Mouse (Mus musculus): Measurements from ENCODE around the gene Abhd14a.

Abhd14a gene

DNA sequence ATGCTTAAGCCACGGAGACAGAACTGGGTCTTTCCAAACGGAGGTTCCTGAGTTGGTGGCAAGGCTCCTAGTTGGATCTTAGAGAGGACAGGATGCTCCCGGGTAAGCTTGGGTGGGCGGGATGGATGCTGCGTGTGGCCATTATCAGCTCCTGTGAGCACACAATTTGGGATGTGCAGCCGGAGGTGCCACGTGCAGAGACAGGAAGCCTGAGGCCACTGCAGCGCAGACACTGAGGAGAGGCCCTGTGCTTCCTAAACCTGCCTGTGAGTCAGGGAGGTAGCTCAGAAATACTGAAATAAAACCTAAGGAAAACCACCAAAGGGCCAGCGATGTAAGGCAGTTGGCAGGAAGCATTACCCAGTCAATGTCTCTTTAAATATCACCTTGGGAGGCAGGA is 22.3 kb upstream of the Abhd14a start:
- no peak for DNase-seq (ENCODE audit: low spot score in 2 of 2)

DNA sequence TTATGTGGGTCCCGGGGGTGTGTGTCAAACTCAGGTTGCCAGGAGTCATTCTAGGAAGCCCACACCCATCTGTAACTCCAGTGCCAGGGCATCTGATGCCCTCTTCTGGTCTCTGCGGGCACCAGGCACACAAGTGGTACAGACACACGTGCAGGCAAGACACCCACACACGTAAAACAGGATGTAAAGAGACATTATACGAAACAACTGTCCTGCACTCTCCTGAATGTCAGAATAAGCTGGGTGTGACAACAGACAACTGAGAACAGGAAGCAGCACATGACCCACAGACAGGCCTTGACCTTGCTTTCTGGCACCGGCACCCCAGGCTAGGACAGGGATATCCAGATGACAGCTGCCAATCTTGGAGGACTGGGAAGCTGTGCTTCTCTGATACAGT is 21.8 kb upstream of the Abhd14a start:
- no peak for DNase-seq (ENCODE audit: low spot score in 2 of 2)

DNA sequence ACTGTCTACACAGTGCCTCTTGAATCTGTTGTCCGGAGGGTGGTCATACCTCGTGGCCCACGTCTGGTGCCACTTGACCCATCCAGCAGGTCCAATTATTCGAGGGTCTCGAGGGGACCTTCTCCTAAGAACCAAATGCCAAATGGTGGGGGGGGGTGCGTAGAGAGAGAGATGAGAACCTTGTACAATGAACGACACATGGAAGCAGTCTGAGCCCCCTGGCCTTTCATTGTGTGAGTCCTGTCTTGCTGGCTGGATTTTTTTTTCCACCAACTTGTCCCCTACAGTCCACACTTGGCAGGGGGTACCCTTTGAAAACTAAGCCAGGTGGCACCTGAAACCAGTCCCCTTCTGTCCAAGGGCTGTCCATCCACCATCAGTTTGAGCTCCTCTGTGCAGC is 20.3 kb upstream of the Abhd14a start:
- no peak for DNase-seq (ENCODE audit: low spot score in 2 of 2)

DNA sequence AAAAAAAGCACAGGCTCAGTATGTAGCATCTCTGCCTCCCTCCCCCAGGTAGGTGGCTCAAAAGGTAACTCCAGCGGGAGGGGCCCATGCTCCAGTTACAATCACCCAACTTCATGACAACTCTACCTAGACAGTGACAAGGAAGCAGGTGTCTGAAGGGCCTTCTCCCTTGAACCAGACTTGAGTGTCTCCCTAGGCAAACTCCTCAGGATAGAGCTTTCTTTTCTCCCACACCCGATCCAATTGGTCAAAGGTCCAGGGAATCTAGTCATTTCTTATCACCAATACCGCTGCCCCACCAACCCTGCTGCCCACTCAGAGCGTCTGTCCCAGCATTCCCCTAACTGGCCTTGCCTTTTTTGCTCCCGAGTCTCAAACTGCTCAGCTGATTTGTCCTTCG is 19.2 kb upstream of the Abhd14a start:
- DNase-seq (ENCODE audit: low spot score in 2 of 2) = no peak

DNA sequence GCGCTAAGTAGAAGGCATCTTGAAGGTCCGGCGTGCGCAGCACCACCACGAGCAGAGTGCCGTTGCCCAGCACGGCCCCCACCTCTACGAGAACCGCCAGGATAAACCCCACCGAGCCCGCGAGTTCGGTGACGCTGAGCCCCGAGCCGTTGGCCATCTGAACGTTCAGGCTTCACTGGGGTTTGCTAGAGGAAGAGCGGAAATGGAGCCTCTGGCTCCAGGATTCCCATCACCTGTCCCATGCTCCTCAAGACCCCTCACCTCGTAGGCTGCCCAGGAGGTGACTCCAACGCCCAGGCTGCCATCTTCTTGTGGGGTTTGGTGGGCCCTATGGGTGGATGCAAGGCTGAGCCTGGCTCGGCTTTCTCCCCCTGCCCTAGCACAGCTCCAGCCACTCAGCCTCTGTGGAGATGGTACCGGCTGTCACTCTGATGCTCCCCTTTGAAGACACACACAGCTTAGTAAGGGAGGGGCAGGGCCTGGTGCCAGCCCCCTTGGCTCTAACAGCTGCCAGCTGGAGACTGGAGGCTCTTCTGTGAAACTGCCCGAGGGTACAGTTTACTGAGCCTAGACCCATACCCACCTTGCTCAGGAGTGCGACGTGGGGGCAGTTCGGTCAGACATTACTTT is 18.2 kb upstream of the Abhd14a start, which contains the start of gene Gpr62:
Gpr62 (minus strand) TSS at position 368 of the 630 bp plus-strand sequence.
- DNase-seq (ENCODE audit: low spot score in 2 of 2) = peak in 1 of 2 experiments; percentile 77

DNA sequence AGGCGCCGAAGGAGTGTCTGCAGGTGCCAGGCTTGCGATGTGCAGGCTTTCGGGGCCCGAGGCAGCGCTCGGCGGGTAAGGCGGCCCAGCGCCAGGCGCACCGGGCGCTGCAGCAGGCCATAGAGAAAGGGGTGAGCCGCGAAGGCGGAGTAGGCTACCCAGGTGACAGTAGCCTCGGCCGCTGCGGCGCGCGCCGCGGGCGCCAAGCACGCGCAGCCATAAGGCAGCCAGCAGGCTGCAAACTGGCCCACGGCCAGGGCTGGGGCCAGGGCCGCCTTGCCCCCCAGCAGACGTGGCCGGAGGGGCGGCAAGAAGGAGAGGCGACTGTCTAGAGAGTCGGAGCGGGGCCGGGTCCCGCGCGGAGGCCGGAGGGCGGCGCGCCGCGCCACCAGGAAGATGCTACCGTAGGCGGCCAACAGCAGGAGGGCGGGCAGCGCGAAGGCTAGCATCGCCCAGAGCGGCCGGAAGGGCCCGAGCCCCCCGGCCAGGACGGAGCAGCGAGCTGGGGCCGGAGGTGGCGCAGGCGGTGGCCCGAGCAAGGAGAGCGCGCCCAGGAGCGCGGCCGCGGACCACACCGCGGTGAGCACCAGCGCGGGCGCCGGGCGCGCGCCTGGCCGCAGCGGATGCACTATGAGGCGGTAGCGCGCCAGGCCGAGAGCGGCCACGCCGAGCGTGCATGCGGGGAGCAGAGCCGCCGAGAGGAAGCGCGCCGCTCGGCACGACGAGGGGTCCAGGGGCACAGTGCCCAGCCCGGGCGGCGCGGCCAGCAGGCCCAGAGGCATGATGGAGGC is 17.5 kb upstream of the Abhd14a start:
- peak in 1 of 2 experiments; percentile 73 for DNase-seq (ENCODE audit: low spot score in 2 of 2)

DNA sequence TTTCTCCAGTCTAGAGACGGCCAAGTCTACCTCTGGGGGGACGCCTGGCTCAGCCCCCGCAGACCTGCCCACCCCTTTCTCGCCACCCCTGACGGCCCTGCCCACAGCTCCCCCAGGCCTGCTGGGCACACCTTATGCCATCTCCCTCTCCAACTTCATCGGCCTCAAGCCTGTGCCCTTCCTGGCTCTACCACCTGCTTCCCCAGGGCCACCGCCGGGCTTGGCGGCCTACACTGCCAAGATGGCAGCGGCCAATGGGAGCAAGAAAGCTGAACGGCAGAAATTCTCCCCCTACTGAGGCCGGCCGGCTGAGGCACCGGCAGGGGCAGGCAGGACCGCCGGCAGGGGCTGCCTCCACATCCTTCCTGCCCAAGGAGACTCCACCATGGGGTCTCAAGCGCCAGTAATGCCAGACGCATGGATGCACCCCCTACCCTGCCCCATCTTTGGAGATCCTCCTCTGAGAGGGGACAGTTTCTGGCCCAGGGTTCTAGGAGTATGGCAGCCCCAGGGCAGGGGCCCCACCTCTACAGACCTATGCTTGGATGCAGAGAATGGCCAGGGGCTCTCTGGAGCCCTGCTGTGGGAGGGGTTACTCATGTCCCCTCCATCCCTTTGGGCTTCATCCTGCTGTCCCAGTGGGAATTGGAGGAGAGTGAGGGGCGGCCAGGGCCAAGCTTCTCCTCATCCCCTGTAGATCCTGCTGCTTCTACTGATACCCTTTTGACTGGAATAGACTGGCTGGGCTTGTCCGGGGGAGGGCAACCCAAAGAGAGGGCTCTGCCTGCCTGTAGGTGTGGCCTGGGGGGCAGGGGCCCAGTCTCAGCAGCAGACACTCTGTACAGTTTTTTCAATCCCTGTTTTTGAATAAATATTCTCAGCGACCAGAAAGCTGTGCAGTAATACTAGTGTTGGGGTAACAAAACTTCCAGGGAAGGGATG is 15.9 kb upstream of the Abhd14a start:
- DNase-seq (ENCODE audit: low spot score in 2 of 2) = no peak

DNA sequence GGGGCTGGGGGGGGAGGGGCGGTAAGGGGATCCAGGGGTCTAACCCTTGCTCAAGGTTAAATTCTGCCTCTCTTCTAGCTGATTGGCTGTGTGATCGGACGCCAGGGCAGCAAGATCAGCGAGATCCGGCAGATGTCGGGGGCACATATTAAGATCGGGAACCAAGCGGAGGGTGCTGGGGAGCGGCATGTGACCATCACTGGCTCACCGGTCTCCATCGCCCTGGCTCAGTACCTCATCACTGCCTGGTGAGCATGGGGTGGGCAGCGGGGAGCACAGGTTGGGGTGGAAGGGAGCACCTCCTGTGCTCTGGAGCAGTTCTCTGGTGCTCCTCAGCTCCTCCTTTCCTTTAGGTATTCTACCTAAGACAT is 14.9 kb upstream of the Abhd14a start:
- no peak for DNase-seq (ENCODE audit: low spot score in 2 of 2)

DNA sequence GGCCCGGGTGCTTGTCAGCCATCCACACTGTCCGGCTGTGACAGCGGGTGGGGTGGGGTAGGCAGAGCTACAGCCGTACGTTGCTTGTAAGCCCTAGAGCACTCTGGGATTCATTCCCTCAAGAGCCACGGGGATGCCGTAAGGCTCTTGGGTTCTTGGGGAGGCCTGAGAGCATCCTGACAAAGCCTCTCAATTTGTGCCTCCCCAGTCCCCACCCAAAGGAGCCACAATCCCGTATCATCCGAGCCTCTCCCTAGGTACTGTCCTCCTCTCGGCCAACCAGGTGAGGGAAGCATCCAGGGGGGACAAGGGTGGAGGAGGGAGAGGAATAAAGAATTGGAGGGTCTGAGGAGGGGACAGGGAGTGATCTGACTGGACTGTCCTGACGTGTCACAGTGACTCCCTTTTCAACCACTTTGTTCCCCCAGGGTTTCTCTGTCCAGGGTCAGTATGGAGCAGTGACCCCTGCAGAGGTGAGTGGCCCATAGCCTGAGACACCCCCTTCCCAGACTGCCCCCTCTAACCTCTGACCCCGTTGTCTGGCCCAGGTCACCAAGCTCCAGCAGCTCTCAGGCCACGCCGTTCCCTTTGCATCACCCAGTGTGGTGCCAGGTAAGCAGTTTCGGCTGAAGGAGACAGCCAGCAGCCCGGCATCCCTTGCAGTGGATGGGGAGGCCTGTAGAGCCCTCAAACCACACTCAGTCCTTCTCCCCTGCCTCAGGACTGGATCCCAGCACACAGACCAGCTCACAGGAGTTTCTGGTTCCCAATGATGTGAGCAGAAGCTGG is 14.4 kb upstream of the Abhd14a start:
- DNase-seq (ENCODE audit: low spot score in 2 of 2) = no peak

DNA sequence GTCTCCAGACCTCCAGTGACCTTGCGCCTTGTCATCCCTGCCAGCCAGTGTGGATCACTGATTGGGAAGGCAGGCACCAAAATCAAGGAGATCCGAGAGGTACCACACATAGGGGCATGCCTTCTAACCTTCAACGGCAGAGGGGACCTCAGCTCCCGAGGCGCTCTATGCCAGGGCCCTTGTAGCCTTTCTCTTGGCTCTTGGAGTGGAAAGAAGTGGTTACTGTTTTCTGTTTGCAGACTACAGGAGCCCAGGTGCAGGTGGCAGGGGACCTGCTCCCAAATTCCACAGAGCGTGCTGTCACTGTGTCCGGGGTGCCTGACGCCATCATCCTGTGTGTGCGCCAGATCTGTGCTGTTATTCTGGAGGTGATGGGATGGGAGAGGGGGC is 13.5 kb upstream of the Abhd14a start:
- no peak for DNase-seq (ENCODE audit: low spot score in 2 of 2)

DNA sequence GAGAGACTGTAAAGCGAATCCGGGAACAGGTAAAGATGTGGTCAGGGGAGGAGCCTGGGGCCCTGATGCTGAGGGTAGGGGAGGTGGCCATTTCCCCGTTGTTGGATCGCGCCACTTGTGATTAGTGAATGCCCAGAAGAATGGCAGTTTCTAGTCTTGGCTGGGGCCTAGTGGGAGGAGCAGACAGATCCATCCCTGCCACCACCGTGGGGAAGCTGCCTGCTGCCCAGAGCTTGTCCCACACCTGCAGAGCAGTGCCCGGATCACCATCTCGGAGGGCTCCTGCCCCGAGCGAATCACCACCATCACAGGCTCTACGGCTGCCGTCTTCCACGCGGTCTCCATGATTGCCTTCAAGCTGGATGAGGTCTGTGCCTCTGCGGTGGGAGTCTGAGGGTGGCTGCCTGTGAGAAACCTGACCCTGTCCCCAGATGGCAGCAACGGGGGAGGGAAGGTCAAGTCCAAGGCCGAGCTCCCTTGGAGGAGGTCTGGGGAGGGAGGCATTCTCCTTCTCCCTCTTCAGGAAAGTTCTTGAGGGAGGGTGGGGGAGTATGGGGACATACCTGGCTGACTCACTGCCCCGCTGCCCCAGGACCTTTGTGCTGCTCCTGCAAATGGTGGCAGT is 13.0 kb upstream of the Abhd14a start:
- no peak for DNase-seq (ENCODE audit: low spot score in 2 of 2)

DNA sequence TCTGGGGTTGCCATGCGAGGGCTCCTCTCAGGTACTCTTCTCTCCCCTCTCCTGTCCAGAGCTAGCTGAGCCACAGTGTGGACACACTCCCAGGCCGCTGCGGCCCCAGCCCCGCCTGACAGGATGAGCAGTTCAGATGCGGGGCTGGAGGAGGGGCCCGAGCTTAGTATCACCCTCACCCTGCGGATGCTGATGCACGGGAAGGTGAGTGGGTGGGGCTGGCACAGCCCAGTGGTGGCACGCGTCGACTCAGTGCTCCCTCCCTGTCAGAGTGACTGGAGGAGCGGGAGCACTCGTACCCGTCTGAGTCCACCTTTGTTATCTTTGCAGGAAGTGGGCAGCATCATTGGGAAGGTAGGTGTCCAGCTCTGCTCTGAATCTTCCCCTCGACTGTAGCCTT is 12.5 kb upstream of the Abhd14a start:
- no peak for DNase-seq (ENCODE audit: low spot score in 2 of 2)

DNA sequence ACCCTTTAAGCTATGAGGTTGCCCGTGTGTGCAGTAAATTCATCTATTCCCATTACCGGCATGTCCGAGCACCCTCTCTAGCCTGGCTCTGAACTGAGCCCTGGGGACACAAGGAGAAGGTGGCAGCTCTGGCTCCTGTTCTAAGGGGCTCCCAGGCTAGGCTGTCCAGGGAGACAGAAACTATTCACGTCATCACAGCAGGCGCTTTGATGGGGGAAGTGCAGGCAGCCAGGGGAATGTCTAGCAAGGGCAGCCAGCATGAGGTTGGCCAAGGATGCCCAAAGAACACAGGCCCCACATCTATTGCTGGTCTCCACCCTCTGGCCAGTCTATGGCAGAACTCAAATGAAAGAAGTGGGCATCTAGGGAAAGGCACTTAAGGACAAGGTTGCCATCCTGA is 10.4 kb upstream of the Abhd14a start:
- no peak for DNase-seq (ENCODE audit: low spot score in 2 of 2)

DNA sequence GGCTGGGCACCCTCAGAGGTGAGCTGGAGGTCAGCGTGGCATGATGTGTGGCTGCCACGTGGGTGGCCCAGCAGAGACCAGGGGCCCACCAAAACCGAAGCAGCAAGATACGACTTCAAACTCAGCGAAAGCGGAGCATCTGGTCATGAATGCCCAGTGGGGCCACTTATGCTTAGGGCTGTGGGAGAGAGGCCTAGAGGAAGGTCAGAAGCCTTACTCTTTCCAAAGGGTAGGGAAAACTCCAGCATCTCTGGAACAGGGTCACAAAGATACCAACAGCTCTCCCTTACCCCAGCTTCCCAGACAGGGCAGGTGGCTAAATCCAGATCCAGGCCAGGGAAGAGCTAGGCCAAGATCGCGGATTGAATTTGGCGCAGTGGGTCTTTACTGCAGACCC is 9.7 kb upstream of the Abhd14a start:
- no peak for DNase-seq (ENCODE audit: low spot score in 2 of 2)

DNA sequence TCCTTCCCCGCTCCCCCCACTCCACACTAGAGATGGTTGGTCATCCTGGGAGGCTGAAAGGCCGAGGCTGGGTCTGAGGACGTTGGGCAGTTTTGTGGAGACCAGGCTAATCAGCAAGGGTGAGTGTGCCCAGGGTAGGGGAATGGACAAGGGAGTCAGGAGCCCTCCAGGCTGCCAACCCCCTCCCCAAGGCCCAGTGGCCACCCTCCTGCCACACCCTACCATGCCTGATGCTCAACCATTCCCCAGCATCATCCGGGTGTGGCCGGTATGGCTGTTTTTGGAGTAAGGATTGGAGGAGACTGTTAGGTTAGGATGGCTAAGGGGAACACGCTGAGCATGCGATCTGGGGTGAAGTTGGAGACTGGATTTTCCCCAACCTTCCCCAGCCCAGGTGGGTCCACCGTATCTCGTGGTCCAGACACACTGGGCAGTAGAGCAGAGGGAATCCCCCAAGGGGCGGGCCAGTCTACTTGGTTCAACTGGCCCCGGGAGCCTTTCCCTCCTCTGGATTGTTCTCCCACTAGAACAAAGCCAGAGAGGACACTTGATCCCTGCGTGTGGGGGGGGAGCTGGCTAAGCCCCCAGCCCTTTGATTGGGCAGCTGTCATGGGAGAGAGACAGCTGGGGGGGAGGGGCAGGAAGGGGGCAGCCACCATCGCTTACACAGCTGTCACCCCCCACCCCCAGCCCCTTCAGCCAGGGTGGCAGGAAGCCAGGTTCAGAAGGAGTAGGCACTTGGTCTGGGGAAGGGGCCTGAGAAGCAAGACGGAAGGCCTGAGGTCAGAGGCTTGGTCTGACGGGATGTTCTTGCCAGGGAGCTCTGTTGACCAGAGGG is 9.1 kb upstream of the Abhd14a start:
- no peak for DNase-seq (ENCODE audit: low spot score in 2 of 2)

DNA sequence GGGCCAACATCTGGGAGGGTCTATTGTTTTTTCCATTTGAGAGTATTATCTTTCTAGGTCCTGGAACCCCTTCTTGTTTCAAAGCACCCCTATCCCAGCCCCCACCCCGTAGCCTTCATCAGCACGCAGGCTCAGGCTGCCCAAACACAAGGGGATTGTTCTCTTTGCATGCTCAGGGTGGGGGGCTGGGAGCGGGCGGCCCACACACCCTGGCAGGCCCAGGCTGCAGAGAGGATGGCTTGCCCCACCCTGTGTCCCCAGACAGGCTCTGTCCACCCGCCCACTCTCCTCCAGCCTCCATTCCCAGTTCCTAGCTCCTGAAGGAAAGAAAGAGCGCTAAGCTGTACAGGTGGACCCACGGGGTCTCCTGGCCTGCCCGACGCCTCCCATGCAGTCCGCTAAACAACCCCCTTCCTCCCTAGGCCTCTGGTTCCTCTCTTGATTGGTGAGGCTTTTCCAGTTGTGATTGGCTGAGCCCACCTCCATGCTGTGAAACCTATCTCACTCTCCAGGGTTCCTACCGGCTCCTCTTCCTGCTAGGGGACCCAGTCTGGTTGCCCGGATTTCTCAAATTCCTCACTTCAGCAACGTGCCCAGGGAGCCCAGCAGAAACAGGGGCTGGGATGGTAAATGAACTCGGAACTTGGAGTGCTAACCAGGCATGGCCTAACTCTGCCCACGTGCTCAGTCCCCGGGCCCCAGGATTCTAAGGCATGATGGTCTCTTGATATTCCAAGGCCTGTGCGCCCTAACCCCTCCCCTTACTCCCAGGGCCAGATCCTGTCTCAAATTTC is 7.6 kb upstream of the Abhd14a start:
- peak in 1 of 2 experiments; percentile 62 for DNase-seq (ENCODE audit: low spot score in 2 of 2)

DNA sequence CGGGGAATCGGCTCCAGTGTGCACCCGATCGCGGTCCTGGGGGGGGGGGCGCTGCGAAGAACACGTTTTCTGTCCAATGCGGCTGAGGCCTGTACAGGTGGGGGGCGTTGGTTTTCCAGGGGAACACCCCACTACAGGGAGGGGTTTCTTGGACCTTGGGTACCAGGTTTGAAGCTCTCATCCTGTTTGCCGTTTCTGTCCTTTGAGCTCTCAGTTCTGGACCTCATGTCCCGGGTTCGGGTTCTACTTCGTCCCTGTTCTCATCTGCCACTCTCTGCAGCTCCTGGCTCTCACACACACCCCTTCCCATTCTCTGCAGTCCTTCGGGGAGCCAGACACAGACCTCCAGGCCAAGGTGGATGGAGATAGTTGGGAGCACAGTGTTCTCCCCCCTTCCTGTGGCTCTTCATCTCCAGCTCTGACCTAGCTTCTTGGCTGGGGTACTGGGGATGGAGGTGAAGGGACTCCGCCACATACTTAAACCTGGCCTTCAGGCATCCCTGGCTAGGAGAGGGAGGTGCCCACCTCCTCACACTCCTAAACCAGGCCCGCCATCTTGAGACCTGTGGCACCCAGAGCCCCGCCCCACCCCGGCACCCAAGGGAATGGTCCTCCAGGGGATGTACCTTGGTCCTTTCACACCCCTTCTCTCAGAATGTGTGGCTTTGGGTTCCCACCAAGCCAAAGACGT is 6.7 kb upstream of the Abhd14a start:
- DNase-seq (ENCODE audit: low spot score in 2 of 2) = no peak

DNA sequence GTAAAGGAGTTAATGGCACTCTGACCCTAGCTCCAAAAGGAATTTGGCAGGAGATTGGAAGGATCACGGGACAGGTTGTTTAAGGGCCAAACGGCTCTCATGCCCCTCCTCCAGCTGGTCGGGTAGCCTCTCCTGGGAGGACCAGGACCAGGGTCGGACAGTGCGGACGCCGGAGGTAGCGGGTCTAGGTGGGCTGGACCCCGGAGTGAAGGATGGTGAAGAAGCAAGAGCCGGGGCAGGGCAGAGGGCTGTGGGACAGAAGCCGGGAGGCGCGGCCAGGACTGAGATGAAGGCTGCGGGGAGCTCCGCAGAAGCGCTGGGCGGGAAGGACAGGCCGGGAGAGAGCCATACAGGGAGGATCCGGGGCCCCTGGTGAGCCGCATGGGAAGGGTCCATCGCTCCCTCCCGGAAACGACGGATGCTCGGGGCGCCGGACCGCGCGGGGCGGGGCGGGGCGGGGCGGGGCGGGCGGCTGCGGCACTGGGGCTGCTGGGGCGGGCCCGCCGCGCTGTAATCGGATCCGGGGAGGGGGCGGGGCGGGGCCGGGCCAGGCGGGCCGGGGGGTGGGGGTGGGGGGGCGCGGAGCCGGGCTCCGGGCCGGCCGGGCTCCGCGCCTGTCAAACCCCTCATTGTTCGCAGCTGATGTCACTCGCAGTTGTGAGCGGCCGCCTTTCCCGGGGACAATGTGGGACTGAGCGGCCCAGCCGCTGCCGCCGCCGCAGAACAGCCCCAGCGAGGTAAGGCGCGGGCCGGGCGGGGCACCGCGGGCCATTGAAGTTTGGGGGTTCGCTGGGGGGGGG is 6.0 kb upstream of the Abhd14a start, which contains the start of gene Pcbp4:
Pcbp4 (plus strand) TSS at position 21 of the 800 bp plus-strand sequence.
- no peak for DNase-seq (ENCODE audit: low spot score in 2 of 2)
